Mouse (Mus musculus): ENCODE data around the gene Fam78a. TPM values are rescaled to one million over a fixed set of nuclear protein-coding genes. Genes with fewer than 3 reads are reported as not detected.

The Fam78a gene
- total RNA-seq, 2 experiments from 2014 or later = 4.2 to 6.6 TPM

DNA sequence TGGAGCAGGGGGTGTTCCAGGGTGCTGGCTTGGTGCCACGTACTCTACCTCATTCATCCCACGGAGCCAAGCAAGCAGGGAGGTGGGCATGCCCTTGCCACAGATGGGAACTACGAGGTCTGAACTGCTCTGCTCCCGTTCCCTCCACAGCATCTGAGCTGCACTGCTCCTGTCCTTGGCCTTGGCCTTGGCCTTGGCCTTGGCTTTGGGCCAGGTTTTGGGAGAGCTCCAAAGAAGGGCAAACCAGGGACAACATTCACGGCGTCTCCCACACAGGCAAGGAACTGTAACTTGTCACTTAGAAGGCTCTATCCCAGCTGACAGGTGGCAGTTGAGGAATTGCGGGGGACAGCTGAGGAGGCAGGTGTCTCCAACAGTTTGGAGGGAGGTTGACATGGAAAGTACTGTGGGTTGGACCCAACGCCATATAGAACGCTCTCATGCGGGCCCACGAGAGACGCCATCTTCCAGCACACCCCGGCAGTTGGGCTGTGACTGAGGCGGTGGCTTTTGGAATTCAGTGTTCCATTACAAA lies 5.4 kb downstream of the Fam78a start:
- intact Hi-C loops (cut with DNase I) = no loop called here
- DNase-seq (ENCODE audit: low spot score in 2 of 2) = no peak

DNA sequence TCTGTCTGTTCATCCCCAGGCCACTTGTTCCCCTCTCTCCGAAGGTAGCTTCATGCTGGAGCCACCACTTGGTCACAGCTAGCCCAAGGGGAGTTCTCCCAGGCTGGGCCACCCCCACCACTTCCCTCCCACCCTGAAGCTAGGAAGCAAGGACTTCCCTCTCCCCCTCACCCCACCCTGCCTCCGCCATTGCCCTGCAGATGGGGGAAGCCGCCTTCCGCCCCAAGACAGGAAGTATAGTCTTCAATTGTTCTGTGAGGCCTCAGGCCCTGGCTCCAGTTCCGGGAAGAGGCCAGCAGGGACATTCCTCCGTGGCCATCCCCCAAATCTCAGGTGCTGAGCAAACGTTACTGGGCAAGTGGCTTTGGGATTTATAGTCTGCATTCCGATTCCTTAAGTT lies 6.1 kb downstream of the Fam78a start:
- intact Hi-C loops (cut with DNase I) = no loop called here
- DNase-seq (ENCODE audit: low spot score in 2 of 2) = no peak

DNA sequence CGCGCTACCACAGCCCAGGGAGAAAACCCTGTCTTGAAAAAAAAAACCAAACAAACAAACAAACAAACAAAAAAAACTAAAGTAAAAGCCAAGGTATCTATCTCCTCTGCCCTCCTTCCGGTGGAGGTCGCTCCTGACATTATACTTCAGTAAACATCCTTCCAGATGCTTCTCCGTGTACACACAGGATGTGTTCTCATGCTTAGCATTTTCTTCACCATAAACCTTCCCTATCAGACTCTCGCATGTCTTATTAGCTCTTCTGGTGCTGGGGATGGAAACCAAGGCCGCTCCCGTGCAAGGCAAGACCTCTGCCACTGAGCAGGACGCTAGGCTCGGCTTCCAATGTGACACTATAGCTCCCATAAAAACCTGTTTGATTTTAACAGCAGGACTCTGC lies 6.9 kb downstream of the Fam78a start:
- no peak for DNase-seq (ENCODE audit: low spot score in 2 of 2)
- intact Hi-C loops (cut with DNase I) = no loop called here

DNA sequence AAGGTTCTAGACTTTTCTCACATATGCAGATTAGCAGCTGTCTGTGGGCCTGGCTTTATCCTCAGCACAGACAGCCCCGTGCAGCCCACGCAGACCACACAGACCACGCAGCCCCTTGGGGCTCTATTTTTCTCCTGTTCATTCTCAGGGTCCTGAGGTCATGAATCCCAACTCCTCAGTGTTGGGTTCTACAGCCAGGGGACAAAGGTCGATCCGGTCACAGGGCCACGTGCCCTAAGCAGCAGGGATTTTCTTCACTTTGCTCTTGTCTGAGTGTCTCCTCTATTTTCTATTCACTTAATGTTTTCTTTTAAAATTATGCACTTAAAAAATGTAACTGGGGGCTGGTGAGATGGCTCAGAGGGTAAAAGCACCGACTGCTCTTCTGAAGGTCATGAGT lies 9.3 kb downstream of the Fam78a start:
- no peak for DNase-seq (ENCODE audit: low spot score in 2 of 2)
- intact Hi-C loops (cut with DNase I) = no loop called here

DNA sequence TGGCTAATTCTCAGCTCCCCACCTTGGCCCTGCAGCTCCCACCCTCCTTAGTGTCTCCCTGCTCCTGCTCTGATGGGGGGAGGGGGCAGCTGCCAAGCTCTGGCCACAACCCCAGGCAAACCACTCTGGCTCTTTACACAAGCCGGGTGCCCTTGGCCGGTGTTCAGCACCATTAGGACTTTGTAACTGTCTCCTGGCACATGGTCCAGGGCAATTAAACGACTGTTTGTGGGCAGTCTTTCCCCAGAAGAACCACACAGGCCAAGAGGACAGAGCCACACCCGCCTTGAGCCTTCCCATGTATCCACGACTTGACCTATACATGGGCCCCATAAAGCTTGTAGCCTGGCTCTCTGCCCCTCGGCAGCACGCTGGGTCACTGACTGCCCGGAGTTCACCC lies 10.3 kb downstream of the Fam78a start:
- DNase-seq (ENCODE audit: low spot score in 2 of 2) = no peak
- intact Hi-C loops (cut with DNase I) = no loop called here

DNA sequence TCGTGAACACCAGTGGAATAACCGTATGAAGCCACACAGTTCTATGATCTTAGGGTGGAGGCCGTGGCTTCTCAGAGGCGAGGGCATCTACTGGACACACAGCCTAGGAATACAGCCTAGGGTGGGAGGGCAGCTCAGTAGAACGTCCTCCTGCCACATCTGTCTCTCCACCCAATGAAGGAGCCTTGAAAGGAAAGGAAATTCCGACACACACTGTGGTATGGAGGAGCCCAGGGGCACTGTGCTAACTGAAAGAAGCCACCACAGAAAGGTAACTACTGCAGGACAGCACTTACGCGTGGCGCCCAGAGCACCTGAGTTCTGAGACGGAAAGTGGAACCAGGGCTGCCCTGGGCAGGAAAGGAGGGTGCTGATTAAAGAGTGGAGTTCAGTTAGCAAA lies 13.9 kb downstream of the Fam78a start:
- DNase-seq (ENCODE audit: low spot score in 2 of 2) = no peak
- intact Hi-C loops (cut with DNase I) = no loop called here

DNA sequence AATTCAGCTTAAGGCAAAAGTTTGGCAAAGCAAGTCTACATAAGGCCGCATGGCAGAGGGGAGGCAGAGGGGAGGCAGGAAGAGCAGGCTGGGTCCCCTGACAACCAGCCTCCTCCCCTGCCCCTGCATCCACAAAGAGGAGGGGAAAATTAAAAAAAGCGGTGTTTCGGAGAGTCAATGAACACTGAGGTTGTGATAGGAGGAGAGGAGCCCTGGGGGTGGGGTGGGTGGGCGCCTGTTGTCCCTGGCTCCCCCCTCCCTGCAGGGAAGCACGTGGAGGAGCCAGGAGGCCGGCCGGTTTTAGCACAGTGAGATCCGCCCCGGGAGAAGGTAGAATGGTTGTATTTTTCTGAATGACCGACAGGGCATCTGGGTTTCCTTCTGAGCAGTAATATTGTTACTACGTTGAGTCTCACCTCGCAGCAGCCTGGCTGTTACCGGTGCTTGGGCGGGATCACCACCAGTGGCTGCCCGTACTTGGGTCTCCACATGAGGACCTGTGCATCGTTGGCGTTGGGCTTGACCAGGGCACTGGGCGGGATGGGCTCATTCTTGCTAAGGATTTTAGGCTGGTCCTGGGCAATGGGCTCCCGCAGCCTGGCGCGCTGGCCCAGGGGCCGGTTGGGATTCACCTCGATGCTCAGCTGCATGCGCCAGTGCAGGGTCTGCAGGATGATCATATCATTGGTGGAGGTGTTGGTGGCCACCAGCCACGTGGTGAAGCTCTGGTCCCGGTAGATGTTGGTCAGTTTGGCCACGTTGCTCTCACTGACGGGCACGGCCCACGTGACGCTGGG lies 15.6 kb downstream of the Fam78a start:
- DNase-seq (ENCODE audit: low spot score in 2 of 2) = no peak
- intact Hi-C loops (cut with DNase I) = no loop called here

DNA sequence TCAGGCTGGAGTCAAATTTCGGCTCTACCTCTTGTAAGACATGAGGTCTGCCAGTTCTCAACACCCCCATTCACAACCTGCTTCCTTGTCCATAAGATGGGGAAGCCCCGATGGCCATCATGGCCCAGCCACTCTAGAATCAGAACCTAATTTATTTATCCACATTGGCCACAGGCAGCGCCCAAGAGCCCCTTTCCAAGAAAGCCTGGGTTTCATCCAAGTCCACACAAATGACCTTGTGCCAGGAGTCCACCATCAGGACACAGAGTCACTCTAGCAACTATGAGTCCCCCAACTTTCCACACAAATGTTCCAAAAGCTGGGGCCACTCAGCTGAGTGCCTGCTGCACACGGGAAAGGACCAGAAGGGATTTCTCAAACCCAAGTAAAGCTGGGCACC lies 18.7 kb downstream of the Fam78a start:
- DNase-seq (ENCODE audit: low spot score in 2 of 2) = no peak
- intact Hi-C loops (cut with DNase I) = no loop called here

DNA sequence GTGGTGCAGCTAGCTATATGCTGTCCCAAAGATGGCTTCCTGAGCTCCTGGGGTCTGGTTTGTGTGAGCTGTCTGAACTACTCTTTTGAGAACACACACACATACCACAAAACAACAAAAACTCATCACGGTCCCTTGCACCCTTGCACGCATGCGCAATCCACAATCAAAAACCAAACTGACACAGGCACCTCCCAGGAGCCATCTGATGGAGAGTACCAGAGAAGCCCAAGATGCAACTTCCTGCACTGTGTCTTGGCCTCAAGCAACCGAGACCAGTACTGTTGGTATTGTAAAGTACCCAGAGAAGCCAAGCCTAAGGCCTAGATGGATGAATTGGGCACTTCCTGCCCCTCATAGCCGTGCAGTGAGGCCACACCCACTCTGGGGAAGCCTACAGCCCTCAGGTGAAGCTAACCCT lies 19.3 kb downstream of the Fam78a start:
- intact Hi-C loops (cut with DNase I) = no loop called here
- DNase-seq (ENCODE audit: low spot score in 2 of 2) = no peak

DNA sequence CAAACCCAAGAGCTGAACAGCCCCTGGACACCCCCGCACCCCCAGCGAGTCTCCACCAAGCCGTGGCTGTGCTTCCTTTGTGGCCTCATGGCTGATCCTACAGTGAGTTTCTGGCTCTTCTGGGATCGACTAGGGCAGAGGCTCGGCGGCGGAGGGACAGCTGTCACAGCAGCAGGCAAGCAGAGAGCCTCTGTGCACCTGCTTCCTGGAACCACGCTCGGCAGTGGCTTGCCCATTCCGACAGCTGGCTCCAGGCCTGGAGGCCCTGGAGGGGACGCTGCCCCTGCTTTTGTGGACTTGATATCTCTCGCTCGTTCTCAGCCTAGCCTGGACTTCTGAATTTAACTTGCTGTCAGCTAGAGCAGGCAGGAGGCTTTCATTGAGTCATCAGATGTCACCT lies 19.7 kb downstream of the Fam78a start:
- no peak for DNase-seq (ENCODE audit: low spot score in 2 of 2)
- intact Hi-C loops (cut with DNase I) = no loop called here

DNA sequence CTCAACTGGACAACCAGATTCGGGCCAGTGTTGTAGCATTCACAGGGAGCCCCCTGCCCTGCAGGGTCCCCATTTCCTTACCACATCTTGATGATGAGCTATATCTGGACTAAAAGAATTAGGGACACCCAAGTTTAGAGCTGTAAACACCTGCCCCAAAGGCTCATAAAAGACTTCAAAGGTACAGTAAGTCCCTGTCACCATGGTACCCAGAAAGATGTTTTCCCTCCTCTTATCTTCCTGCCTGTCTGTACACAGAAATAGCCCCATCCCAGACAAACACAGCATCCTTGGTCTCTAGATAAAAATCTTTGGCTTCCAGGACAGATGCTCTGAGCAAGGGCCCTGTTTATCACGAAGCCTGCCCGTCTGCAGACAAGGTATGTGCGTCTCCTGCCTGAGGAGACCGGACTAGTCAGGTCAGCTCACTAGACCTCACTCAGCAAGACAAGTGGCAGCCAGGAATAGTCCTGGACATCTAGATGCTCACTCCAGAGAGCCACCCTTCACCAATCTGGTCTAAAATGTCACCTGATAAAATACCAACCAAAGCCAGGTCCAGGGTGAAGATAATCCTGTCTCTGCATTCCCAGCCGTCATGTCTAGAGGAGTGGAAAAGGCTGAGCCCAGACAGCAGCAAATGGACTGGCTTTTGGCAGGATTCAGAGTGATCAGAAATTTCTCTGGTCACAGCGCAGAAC lies 21.1 kb downstream of the Fam78a start:
- no peak for DNase-seq (ENCODE audit: low spot score in 2 of 2)
- intact Hi-C loops (cut with DNase I) = no loop called here

DNA sequence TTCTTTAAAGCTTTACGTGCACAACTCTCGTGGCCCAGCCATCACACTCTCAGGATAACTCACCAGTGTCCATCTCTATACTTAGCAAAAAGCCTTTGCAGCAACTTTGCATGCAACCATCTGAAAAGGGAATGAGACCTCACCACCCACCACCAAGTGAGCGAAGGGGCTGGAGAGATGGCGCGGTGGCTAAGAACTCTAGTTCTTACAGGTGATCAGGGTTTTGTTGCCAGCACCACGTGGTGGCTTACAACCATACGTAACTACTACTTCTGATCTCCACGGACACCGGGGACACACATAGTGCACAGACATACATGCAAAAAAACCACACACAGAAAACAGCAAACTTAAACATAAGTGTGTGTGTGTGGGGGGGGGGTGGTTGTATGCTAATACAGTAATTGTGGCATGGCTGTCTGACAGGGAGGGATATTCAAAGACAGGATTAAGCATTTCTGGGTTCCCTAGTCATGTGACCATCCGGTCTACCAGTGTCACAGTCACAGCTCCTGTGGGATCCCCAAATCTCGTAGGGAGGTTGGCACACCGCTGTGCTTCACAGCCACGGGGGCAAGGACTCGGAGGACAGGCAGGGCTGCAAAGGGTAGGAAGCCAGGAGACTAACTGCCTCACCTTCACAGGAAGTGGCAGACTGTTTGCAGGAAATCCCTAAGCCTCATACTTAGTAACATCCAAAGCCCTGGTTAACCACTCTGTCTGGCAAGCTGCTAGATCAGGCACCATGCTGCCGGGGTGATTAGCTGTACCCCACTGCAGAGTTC lies 21.8 kb downstream of the Fam78a start:
- intact Hi-C loops (cut with DNase I) = no loop called here
- no peak for DNase-seq (ENCODE audit: low spot score in 2 of 2)

DNA sequence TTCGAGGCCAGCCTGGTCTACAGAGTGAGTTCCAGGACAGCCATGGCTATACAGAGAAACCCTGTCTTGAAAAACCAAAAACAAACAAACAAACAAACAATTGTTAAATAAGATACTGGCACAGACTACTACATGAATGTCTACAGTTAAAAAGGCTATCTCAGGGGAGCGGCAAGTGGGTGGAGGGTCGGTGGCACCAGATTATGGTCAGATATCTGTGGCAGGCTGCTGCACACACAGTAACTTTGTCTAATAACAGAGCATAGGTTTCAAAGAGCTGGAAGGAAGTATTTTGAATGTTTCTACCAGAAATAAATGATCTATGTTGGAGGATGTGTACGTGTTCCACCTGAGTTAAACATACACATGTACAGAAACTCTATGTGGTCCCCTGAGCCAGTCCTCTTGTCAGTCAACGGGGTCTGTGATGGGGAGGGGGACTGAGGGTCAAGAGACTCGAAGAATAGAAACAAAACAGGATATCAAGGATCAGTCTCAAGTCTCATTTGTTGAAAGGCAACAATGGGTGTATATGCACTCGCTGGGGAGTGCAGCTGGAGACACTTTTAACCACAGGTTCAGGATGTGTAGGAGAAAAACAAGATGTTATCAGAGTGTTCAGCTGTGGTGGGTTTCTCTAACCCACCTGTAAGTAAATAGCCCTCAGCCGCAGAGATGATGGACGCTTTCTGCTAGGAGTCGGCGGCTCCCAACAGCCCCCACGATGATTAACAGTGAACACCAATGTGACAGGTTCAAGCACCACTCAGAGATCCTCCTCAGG lies 22.7 kb downstream of the Fam78a start:
- DNase-seq (ENCODE audit: low spot score in 2 of 2) = no peak
- intact Hi-C loops (cut with DNase I) = no loop called here

DNA sequence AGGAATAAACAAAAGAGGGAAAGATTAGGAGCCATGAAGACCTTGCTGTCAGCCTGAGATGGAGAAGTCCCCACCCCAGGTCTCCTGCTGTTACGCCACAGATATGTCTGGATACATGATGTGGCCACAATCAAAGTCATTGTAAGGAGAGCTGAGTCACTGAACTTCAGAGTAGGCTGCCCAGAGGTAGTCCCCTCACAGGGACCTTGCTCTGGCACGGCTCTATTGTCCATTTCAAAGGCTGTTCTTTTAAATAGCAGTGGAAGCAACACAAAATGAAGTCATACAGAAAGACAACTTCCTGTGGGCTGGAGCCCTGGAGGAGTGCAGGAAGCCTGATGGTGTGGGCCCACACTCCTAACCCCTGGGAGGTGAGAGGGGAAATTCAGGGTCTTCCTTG lies 23.5 kb downstream of the Fam78a start:
- intact Hi-C loops (cut with DNase I) = no loop called here
- DNase-seq (ENCODE audit: low spot score in 2 of 2) = no peak

DNA sequence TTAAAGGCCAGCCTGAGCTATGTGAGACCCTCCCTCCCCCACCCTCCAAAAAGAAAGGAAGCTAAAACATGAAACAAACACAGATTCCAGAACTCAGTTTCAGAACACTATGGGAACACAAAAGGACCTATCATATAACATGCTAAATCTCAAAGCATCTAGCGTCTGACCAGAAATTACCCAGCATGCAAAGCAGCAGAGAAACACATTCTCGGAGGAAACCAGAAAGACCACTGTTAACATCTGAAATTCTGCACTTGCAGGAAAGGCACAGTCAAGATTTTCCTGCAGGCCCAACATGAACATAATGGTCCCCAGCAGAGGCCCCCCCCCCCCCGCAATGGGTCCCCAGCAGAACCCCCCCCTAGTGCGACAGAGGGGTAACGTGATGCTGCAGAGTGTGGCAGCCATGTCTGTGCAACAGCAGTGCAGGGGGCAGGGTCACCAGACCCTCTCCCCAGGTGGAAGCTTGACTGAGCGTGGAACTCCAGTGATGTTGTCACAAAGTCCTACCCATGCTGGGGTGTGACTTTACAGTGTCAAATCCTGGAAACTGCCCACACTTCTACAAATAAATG lies 24.3 kb downstream of the Fam78a start:
- intact Hi-C loops (cut with DNase I) = no loop called here
- no peak for DNase-seq (ENCODE audit: low spot score in 2 of 2)

DNA sequence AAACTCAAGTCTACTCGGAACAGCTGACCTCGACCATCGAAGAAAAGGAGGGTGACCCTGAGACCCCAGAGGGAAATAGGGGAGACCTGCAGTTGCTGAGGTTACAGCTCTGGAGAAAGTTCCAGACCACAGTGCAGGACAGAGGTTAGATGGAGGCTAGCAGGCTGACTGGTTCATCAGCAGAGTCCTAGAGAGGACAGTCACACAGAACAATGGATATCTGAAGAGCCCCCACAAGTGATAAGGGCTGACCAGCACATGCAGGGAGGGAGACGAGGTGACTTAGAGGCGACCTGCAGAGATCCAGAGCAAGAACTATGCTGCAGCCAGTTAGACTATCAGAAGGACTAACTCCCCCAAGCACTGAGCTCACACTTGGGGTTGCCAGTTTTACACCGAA lies 25.0 kb downstream of the Fam78a start:
- no peak for DNase-seq (ENCODE audit: low spot score in 2 of 2)
- intact Hi-C loops (cut with DNase I) = no loop called here

DNA sequence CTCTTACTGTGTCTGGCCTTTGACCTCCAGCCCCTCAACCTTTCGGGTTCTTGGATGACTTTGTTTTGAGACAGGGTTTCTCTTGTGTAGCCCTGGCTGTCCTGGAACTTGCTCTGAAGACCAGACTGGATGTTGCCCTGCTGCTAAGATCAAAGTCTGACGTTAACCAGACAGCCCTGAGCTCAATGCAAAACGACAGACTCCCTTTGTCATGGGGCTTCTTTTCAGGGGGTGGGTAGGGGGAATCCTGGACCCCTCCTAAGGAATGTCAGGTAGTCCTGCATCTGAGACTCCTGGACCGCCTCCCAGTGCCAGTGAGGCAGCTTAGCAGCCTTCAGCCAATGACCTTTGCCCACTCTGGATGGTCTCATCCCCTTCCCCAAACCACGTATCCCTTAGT lies 25.9 kb downstream of the Fam78a start:
- DNase-seq (ENCODE audit: low spot score in 2 of 2) = no peak
- intact Hi-C loops (cut with DNase I) = no loop called here

DNA sequence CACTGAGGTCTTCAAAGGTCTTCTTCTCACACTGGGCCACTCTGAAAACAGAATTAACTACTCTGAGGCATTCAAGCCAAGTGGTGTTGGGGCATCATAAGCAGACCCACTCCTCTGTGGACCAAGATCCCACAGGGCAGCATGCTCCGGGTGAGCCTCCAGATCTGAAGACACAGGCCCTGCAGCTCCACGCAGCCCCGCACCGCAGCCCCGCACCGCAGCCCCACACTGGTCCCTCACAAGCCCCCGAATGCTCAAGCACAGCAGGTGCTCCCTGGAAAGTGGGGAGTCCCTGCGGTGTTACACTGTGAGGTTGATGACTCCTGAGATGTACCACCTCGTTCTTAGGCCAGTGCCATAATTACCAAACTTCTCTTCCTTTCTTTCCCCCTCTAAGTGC lies 26.4 kb downstream of the Fam78a start:
- DNase-seq (ENCODE audit: low spot score in 2 of 2) = no peak
- intact Hi-C loops (cut with DNase I) = no loop called here

DNA sequence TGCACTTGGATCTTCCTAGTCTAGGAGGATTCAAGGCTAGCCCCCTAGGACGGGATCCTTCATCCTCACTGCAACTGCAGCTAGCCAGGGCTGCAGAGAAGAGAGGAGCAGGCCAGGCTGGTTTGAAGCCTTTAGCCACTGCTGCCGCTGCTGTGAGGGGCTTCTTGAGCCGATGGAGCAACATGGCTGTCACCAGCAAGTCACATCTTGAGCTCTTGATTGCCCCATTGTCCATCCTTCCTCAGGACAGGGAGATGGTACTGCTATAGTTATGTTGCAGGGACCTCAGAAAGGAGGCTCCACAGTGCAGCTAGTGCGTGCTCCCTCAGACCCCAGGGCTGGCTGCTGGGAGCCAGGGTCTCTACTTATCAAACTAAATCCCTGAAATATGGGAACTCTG lies 26.9 kb downstream of the Fam78a start:
- DNase-seq (ENCODE audit: low spot score in 2 of 2) = no peak

More for the DNA sequence above, 26.9 kb downstream of the Fam78a start:
- intact Hi-C loops (cut with DNase I) = no loop called here

Measured in left cerebral cortex, postnatal 25 days (tissue).